Mouse (Mus musculus): ENCODE results near the gene Gm21310. TPM values are rescaled to one million over a fixed set of nuclear protein-coding genes. Genes with fewer than 3 reads are reported as not detected.
"Not testable (repeated sequence)": the region's sequence is repeated elsewhere in the genome, so short reads cannot be mapped to it uniquely, and the experiment has no call there.

Gm21310 gene
- polyA plus RNA-seq (2015; fragmentation: Nextera tagmentation; extraction: Ambion mirVana) = not detected in 2 replicates

- H3K27me3 ChIP-seq (replicated peaks); H3K9ac ChIP-seq; H3K27ac ChIP-seq; H3K4me2 ChIP-seq; H3K4me3 ChIP-seq; H3K36me3 ChIP-seq (replicated peaks); H3K9me3 ChIP-seq; H3K4me1 ChIP-seq; ATAC-seq (replicated peaks): not testable (repeated sequence)
These were observed at the start of gene Gm21310 for GRCm38 (mm10) chrY:10147083-10147482. Gm21310 (minus strand) TSS chrY:10147183.

Other genes starting within 250 kb of the Gm21310 start
- not detected in 2 replicates for gene Gm20834, start 177.4 kb upstream of the Gm21310 start, polyA plus RNA-seq (2015; fragmentation: Nextera tagmentation; extraction: Ambion mirVana)

All from midbrain, embryonic 15.5 days (tissue).